Comparison of ENCODE assay signal across 8 mouse cellular contexts in genomic region chr19:41262712-41263629, GRCm38 (mm10). TPM values are rescaled to one million over a fixed set of nuclear protein-coding genes. Genes with fewer than 3 reads are reported as not detected.
DNase-seq lines count a peak whose midpoint lies in the region; ATAC-seq and TF ChIP-seq lines count a peak whose summit lies in the region.

No protein-coding gene starts in this region.

- ATAC-seq in embryonic facial prominence, embryonic 12.5 days (ENCODE audit: insufficient number of reproducible peaks, insufficient read depth, low FRiP score, low TSS enrichment), result peak; percentile 79
- ATAC-seq in limb, embryonic 13.5 days (ENCODE audit: low FRiP score, low read depth), result peak; percentile 86
- peak; percentile 90 for ATAC-seq in midbrain, embryonic 15.5 days (replicated peaks)

- no peak for TF ChIP-seq POLR2A in kidney, adult 2 months (IDR thresholded peaks at IDR 0.05; ENCODE audit: low read depth, low read length)

- DNase-seq in 416B (ENCODE audit: low read depth), result peak; percentile 71
- DNase-seq in adrenal gland, postnatal 25 days, result peak; percentile 76
- DNase-seq in heart, adult 18-20 months, result peak; percentile 77 to 84
- DNase-seq in kidney, adult 2 months, result peak; percentile 79
- DNase-seq in spleen, postnatal 36 days (ENCODE audit: low spot score in 2 of 2), result peak; percentile 66 to 67

- H3K36me3 ChIP-seq in embryonic facial prominence, embryonic 12.5 days, result no peaks in the 10 kb centered on the region
- no peaks in the 10 kb centered on the region for H3K36me3 ChIP-seq in kidney, adult 2 months (ENCODE audit: control insufficient read depth, insufficient read depth, low read length)
- peaks cover 4% of the 10 kb centered on the region; the same call in 1 of the 2 replicates for H3K36me3 ChIP-seq in limb, embryonic 13.5 days
- no peaks in the 10 kb centered on the region for H3K36me3 ChIP-seq in midbrain, embryonic 15.5 days (replicated peaks)

- H3K4me1 ChIP-seq in embryonic facial prominence, embryonic 12.5 days, result peaks cover 14% of the 10 kb centered on the region
- H3K4me1 ChIP-seq in kidney, adult 2 months (ENCODE audit: control insufficient read depth, insufficient read depth, low read length), result peaks cover 29% of the 10 kb centered on the region; the same call in 1 of the 2 replicates
- H3K4me1 ChIP-seq in limb, embryonic 13.5 days, result peaks cover 43% of the 10 kb centered on the region
- H3K4me1 ChIP-seq in midbrain, embryonic 15.5 days, result peaks cover 44% of the 10 kb centered on the region

- H3K4me3 ChIP-seq in embryonic facial prominence, embryonic 12.5 days, result peak overlapping the region; percentile 88
- peak overlapping the region; percentile 91 for H3K4me3 ChIP-seq in kidney, adult 2 months (ENCODE audit: insufficient read depth, low read depth, low read length)
- H3K4me3 ChIP-seq in limb, embryonic 13.5 days, result peak overlapping the region; percentile 90
- H3K4me3 ChIP-seq in midbrain, embryonic 15.5 days, result peak overlapping the region; percentile 87

- H3K4me2 ChIP-seq in embryonic facial prominence, embryonic 12.5 days (replicated peaks), result peak overlapping the region; percentile 69
- peak overlapping the region; percentile 79 for H3K4me2 ChIP-seq in limb, embryonic 13.5 days (replicated peaks)
- peak overlapping the region; percentile 67 for H3K4me2 ChIP-seq in midbrain, embryonic 15.5 days

- H3K27ac ChIP-seq in embryonic facial prominence, embryonic 12.5 days, result peak overlapping the region; percentile 97
- H3K27ac ChIP-seq in kidney, adult 2 months (ENCODE audit: insufficient read depth, low read depth, low read length), result peak overlapping the region; percentile 77
- H3K27ac ChIP-seq in limb, embryonic 13.5 days, result peak overlapping the region; percentile 98
- peak overlapping the region; percentile 93 for H3K27ac ChIP-seq in midbrain, embryonic 15.5 days

- 5% methylated on average over 51 of the region's 51 CpGs for WGBS in embryonic facial prominence, embryonic 12.5 days
- 2% methylated on average over 51 of the region's 51 CpGs for WGBS in kidney, adult 2 months
- 4% methylated on average over 51 of the region's 51 CpGs for WGBS in limb, embryonic 13.5 days
- WGBS in midbrain, embryonic 15.5 days, result 5% methylated on average over 51 of the region's 51 CpGs

- peak overlapping the region; percentile 97 for H3K9ac ChIP-seq in embryonic facial prominence, embryonic 12.5 days
- peak overlapping the region; percentile 95 for H3K9ac ChIP-seq in limb, embryonic 13.5 days
- peak overlapping the region; percentile 65 for H3K9ac ChIP-seq in midbrain, embryonic 15.5 days

- H3K27me3 ChIP-seq in embryonic facial prominence, embryonic 12.5 days, result no peaks in the 10 kb centered on the region
- no peaks in the 10 kb centered on the region for H3K27me3 ChIP-seq in kidney, adult 2 months (replicated peaks; ENCODE audit: control insufficient read depth, insufficient read depth, low read length)
- H3K27me3 ChIP-seq in limb, embryonic 13.5 days, result no peaks in the 10 kb centered on the region
- no peaks in the 10 kb centered on the region for H3K27me3 ChIP-seq in midbrain, embryonic 15.5 days (replicated peaks)

- no peaks in the 10 kb centered on the region for H3K9me3 ChIP-seq in embryonic facial prominence, embryonic 12.5 days
- H3K9me3 ChIP-seq in limb, embryonic 13.5 days, result no peaks in the 10 kb centered on the region
- H3K9me3 ChIP-seq in midbrain, embryonic 15.5 days, result no peaks in the 10 kb centered on the region

- TF ChIP-seq CTCF in kidney, adult 2 months (conservative IDR thresholded peaks at IDR 0.05; ENCODE audit: insufficient read depth, insufficient read length, low read depth, low read length), result no peak

RNA-seq across cellular contexts. Expression of gene Tm9sf3, which starts 0.8 kb away (rescaled TPM):
- 169 and 186 TPM in 2 replicates for total RNA-seq in adrenal gland, postnatal 25 days (2021)
- polyA plus RNA-seq in embryonic facial prominence, embryonic 12.5 days (2016; fragmentation: Nextera tagmentation; extraction: Ambion mirVana), result 148 and 160 TPM in 2 replicates
- 10 to 100 TPM; 70.3 to 73.4 TPM for total RNA-seq in heart, adult 18-20 months (2021)
- 63.2 and 80.6 TPM in 2 replicates for polyA plus RNA-seq in kidney, adult 2 months (2012; rRNA removed)
- polyA plus RNA-seq in limb, embryonic 13.5 days (2015; fragmentation: Nextera tagmentation; extraction: Ambion mirVana), result 133 and 135 TPM in 2 replicates
- 85.4 and 87.8 TPM in 2 replicates for polyA plus RNA-seq in midbrain, embryonic 15.5 days (2015; fragmentation: Nextera tagmentation; extraction: Ambion mirVana)

RNA-seq across cellular contexts. Expression of gene Tll2, which starts 56.3 kb away (rescaled TPM):
- 0.15 TPM in 1 of 2 replicates, not detected in the other for total RNA-seq in adrenal gland, postnatal 25 days (2021)
- 0.39 and 0.41 TPM in 2 replicates for polyA plus RNA-seq in embryonic facial prominence, embryonic 12.5 days (2016; fragmentation: Nextera tagmentation; extraction: Ambion mirVana)
- under 1 TPM; 0.31 to 0.32 TPM for total RNA-seq in heart, adult 18-20 months (2021)
- polyA plus RNA-seq in kidney, adult 2 months (2012; rRNA removed), result 0.03 TPM in 1 of 2 replicates, not detected in the other
- polyA plus RNA-seq in limb, embryonic 13.5 days (2015; fragmentation: Nextera tagmentation; extraction: Ambion mirVana), result 0.68 and 1.1 TPM in 2 replicates
- polyA plus RNA-seq in midbrain, embryonic 15.5 days (2015; fragmentation: Nextera tagmentation; extraction: Ambion mirVana), result 1.3 and 1.6 TPM in 2 replicates

Comparison
In these comparisons a context has a peak if more than half of its experiments do, and no peak if none do; other contexts are left out.
1. Peak in every context shown above with its lines: DNase-seq, ATAC-seq, H3K4me3 ChIP-seq and H3K27ac ChIP-seq.